Comparison of ENCODE assay signal across 8 mouse cellular contexts in genomic region chr2:165982512-165983389, GRCm38 (mm10). TPM values are rescaled to one million over a fixed set of nuclear protein-coding genes. Genes with fewer than 3 reads are reported as not detected.
DNase-seq lines count a peak whose midpoint lies in the region; ATAC-seq and TF ChIP-seq lines count a peak whose summit lies in the region.

No protein-coding gene starts in this region.

- no peak for TF ChIP-seq RAD21 in MEL (IDR thresholded peaks at IDR 0.05; ENCODE audit: low read depth, low read length)

- no peaks in the 10 kb centered on the region for H3K27me3 ChIP-seq in MEL (ENCODE audit: control insufficient read depth in 1 of 2, insufficient read depth in 2 of 2, low read length in 2 of 2)
- peaks cover 2% of the 10 kb centered on the region; the same call in 1 of the 2 replicates for H3K27me3 ChIP-seq in erythroblast, embryonic 14.5 days (ENCODE audit: control insufficient read depth)
- H3K27me3 ChIP-seq in intestine, embryonic 15.5 days (replicated peaks) = no peaks in the 10 kb centered on the region
- no peaks in the 10 kb centered on the region for H3K27me3 ChIP-seq in midbrain, embryonic 14.5 days (ENCODE audit: control insufficient read depth, insufficient read depth, low read length)

- peaks cover 4 to 12% of the 10 kb centered on the region in 2 experiments for H3K4me1 ChIP-seq in MEL (ENCODE audit: control insufficient read depth in 1 of 2, insufficient read depth in 2 of 2, low read length in 2 of 2)
- H3K4me1 ChIP-seq in erythroblast, embryonic 14.5 days (ENCODE audit: control insufficient read depth) = peaks cover 20% of the 10 kb centered on the region
- H3K4me1 ChIP-seq in intestine, embryonic 15.5 days (replicated peaks) = peaks cover 14% of the 10 kb centered on the region
- peaks cover 8% of the 10 kb centered on the region; the same call in 1 of the 2 replicates for H3K4me1 ChIP-seq in lung, adult 2 months (ENCODE audit: control insufficient read depth, insufficient read depth, low read length)
- peaks cover 2% of the 10 kb centered on the region; the same call in 1 of the 2 replicates for H3K4me1 ChIP-seq in midbrain, embryonic 14.5 days (ENCODE audit: control insufficient read depth, insufficient read depth, low read length)

- H3K27ac ChIP-seq in MEL (ENCODE audit: control insufficient read depth, low read depth, low read length) = peak overlapping the region; percentile 62
- no peak overlapping the region for H3K27ac ChIP-seq in intestine, embryonic 15.5 days
- no peak overlapping the region for H3K27ac ChIP-seq in midbrain, embryonic 14.5 days (replicated peaks; ENCODE audit: low read depth, low read length)

- WGBS in intestine, embryonic 15.5 days = 47% methylated on average over 16 of the region's 16 CpGs
- WGBS in lung, adult 2 months = 21% methylated on average over 16 of the region's 16 CpGs
- whole genome bisulfite sequencing in midbrain, embryonic 14.5 days = 69% methylated on average over 16 of the region's 16 CpGs

- peaks cover 0 to 10% of the 10 kb centered on the region in 2 experiments; a peak in 2 of 4 replicates for H3K36me3 ChIP-seq in MEL (ENCODE audit: control insufficient read depth in 1 of 2, insufficient read depth in 2 of 2, low read length in 2 of 2)
- H3K36me3 ChIP-seq in erythroblast, embryonic 14.5 days (ENCODE audit: control insufficient read depth) = no peaks in the 10 kb centered on the region
- H3K36me3 ChIP-seq in intestine, embryonic 15.5 days = no peaks in the 10 kb centered on the region
- no peaks in the 10 kb centered on the region for H3K36me3 ChIP-seq in midbrain, embryonic 14.5 days (ENCODE audit: control insufficient read depth, insufficient read depth, low read length)

- TF ChIP-seq POLR2A in MEL (IDR thresholded peaks at IDR 0.05; ENCODE audit: control insufficient read depth in 1 of 2, insufficient read depth in 1 of 2, low read depth in 1 of 2, low read length in 2 of 2, poor library complexity in 1 of 2) = peak; percentile 19 to 75; a peak in 2 of 4 replicates
- peak; percentile 67; the same call in 1 of the 2 replicates for TF ChIP-seq POLR2A in lung, adult 2 months (IDR thresholded peaks at IDR 0.05; ENCODE audit: borderline replicate concordance, extremely low read depth, low read depth, low read length)

- DNase-seq in A20 (ENCODE audit: low read depth, low spot score) = peak; percentile 96
- DNase-seq in MEL (ENCODE audit: low read depth, low spot score) = peak; percentile 93
- peak; percentile 63 for DNase-seq in lung, adult 2 months
- peak; percentile 85 to 89 for DNase-seq in spleen, postnatal 4 days (ENCODE audit: low spot score in 2 of 2)
- DNase-seq in midbrain, embryonic 14.5 days = no peak
- DNase-seq in cerebellum, adult 11 months = no peak

- H3K4me3 ChIP-seq in MEL (ENCODE audit: control insufficient read depth in 1 of 2, insufficient read depth in 1 of 2, low read depth in 2 of 2, low read length in 2 of 2) = peak overlapping the region; percentile 48 to 77
- H3K4me3 ChIP-seq in erythroblast, embryonic 14.5 days (replicated peaks) = peak overlapping the region; percentile 38
- H3K4me3 ChIP-seq in intestine, embryonic 15.5 days (replicated peaks) = no peak overlapping the region
- no peak overlapping the region for H3K4me3 ChIP-seq in lung, adult 2 months (replicated peaks; ENCODE audit: extremely low read depth, low read depth, low read length)
- no peak overlapping the region for H3K4me3 ChIP-seq in midbrain, embryonic 14.5 days (replicated peaks; ENCODE audit: low read depth, low read length)

- H3K4me2 ChIP-seq in intestine, embryonic 15.5 days (replicated peaks) = 0 out of 2 replicates have a peak overlapping the region, but pooled peaks have one; percentile 3
- H3K4me2 ChIP-seq in midbrain, embryonic 14.5 days (ENCODE audit: low read length) = no peak overlapping the region

- H3K9me3 ChIP-seq in MEL (replicated peaks; ENCODE audit: insufficient read depth, low read length) = no peaks in the 10 kb centered on the region
- peaks cover 3% of the 10 kb centered on the region; the same call in 1 of the 2 replicates for H3K9me3 ChIP-seq in erythroblast, embryonic 14.5 days (ENCODE audit: control insufficient read depth, low read length)
- no peaks in the 10 kb centered on the region for H3K9me3 ChIP-seq in intestine, embryonic 15.5 days
- no peaks in the 10 kb centered on the region for H3K9me3 ChIP-seq in midbrain, embryonic 14.5 days (ENCODE audit: control insufficient read depth, low read length)

- H3K79me2 ChIP-seq in MEL (ENCODE audit: control insufficient read depth, insufficient read depth, low read length, poor library complexity) = no peaks in the 10 kb centered on the region

- peak overlapping the region; percentile 59 for H3K9ac ChIP-seq in MEL (ENCODE audit: control insufficient read depth, low read depth, low read length, poor library complexity, severe bottlenecking)
- H3K9ac ChIP-seq in intestine, embryonic 15.5 days = no peak overlapping the region
- no peak overlapping the region for H3K9ac ChIP-seq in midbrain, embryonic 14.5 days (replicated peaks; ENCODE audit: low read length)

- TF ChIP-seq EP300 in MEL (IDR thresholded peaks at IDR 0.05; ENCODE audit: low read depth in 1 of 2, low read length in 2 of 2) = peak in 1 of 2 experiments; percentile 14; a peak in 1 of 4 replicates

- no peak for TF ChIP-seq CTCF in MEL (IDR thresholded peaks at IDR 0.05 in 2 of 3, conservative IDR thresholded peaks at IDR 0.05 in 1 of 3; ENCODE audit: control insufficient read depth in 1 of 3, insufficient read depth in 1 of 3, low read depth in 2 of 3, low read length in 3 of 3, poor library complexity in 1 of 3, severe bottlenecking in 1 of 3)
- TF ChIP-seq CTCF in lung, adult 2 months (IDR thresholded peaks at IDR 0.05; ENCODE audit: insufficient read depth, low read length) = no peak

- peak; percentile 54 for ATAC-seq in intestine, embryonic 15.5 days
- no peak for ATAC-seq in midbrain, embryonic 14.5 days (ENCODE audit: low FRiP score, low TSS enrichment)

TF ChIP-seq in MEL, 35 proteins besides CTCF, POLR2A, EP300 and RAD21 (continues in another document):
- TF ChIP-seq MEF2A (IDR thresholded peaks at IDR 0.05; ENCODE audit: extremely low read depth, insufficient replicate concordance, low read depth, low read length, poor library complexity, severe bottlenecking) = no peak
- TF ChIP-seq GATA1 (IDR thresholded peaks at IDR 0.05; ENCODE audit: low read depth, low read length) = no peak
- TF ChIP-seq MAZ (IDR thresholded peaks at IDR 0.05; ENCODE audit: low read depth, low read length) = no peak
- TF ChIP-seq HCFC1 (IDR thresholded peaks at IDR 0.05; ENCODE audit: low read depth, low read length) = peak; percentile 67
- no peak for TF ChIP-seq MAFK (IDR thresholded peaks at IDR 0.05; ENCODE audit: borderline replicate concordance, low read depth, low read length)
- TF ChIP-seq KAT2A (conservative IDR thresholded peaks at IDR 0.05; ENCODE audit: low read depth, low read length) = no peak; the same call in 1 of the 2 replicates
- no peak for TF ChIP-seq CHD1 (IDR thresholded peaks at IDR 0.05; ENCODE audit: low read depth, low read length)
- peak; percentile 40; the same call in 1 of the 2 replicates for TF ChIP-seq TCF12 (IDR thresholded peaks at IDR 0.05; ENCODE audit: low read depth, low read length)
- TF ChIP-seq RCOR1 (IDR thresholded peaks at IDR 0.05; ENCODE audit: low read depth, low read length) = no peak
- 0 out of 4 replicates have a peak, but pooled peaks of 1 of the 2 experiments have one; percentile 56 for TF ChIP-seq USF2 (IDR thresholded peaks at IDR 0.05; ENCODE audit: borderline replicate concordance in 1 of 2, insufficient read depth in 1 of 2, low read depth in 1 of 2, low read length in 2 of 2)
- no peak for TF ChIP-seq ZKSCAN1 (IDR thresholded peaks at IDR 0.05; ENCODE audit: low read depth, low read length)
- peak; percentile 36; the same call in 1 of the 2 replicates for TF ChIP-seq ETS1 (IDR thresholded peaks at IDR 0.05; ENCODE audit: low read depth, low read length)
- TF ChIP-seq UBTF (IDR thresholded peaks at IDR 0.05; ENCODE audit: borderline replicate concordance, insufficient read depth, low read depth, low read length) = no peak
- no peak for TF ChIP-seq ZNF384 (IDR thresholded peaks at IDR 0.05; ENCODE audit: low read depth, low read length)
- TF ChIP-seq JUND (IDR thresholded peaks at IDR 0.05; ENCODE audit: low read depth, low read length) = no peak
- TF ChIP-seq TAL1 (IDR thresholded peaks at IDR 0.05; ENCODE audit: low read length) = no peak
- TF ChIP-seq BHLHE40 (IDR thresholded peaks at IDR 0.05; ENCODE audit: borderline replicate concordance, low read depth, low read length) = no peak
- TF ChIP-seq ZC3H11A (IDR thresholded peaks at IDR 0.05; ENCODE audit: low read depth, low read length) = no peak
- TF ChIP-seq TBP (IDR thresholded peaks at IDR 0.05; ENCODE audit: low read depth, low read length) = peak; percentile 29; the same call in 1 of the 2 replicates
- TF ChIP-seq SMC3 (IDR thresholded peaks at IDR 0.05; ENCODE audit: low read depth, low read length) = no peak
- TF ChIP-seq NELFE (IDR thresholded peaks at IDR 0.05; ENCODE audit: low read depth, low read length) = peak; percentile 60
- TF ChIP-seq SIN3A (IDR thresholded peaks at IDR 0.05; ENCODE audit: low read length) = peak; percentile 13
- TF ChIP-seq MXI1 (IDR thresholded peaks at IDR 0.05; ENCODE audit: low read depth, low read length) = peak; percentile 40; the same call in 1 of the 2 replicates
- no peak for TF ChIP-seq GABPA (IDR thresholded peaks at IDR 0.05; ENCODE audit: low read depth, low read length)
- TF ChIP-seq MYC (IDR thresholded peaks at IDR 0.05; ENCODE audit: low read depth, low read length) = no peak
- no peak for TF ChIP-seq MYB (IDR thresholded peaks at IDR 0.05; ENCODE audit: low read depth, low read length)
- TF ChIP-seq E2F4 (IDR thresholded peaks at IDR 0.05; ENCODE audit: borderline replicate concordance, low read depth, low read length) = no peak
- peak; percentile 92 for TF ChIP-seq USF1 (IDR thresholded peaks at IDR 0.05; ENCODE audit: low read depth, low read length)
- peak; percentile 61; the same call in 1 of the 2 replicates for TF ChIP-seq ZMIZ1 (IDR thresholded peaks at IDR 0.05; ENCODE audit: low read depth, low read length)
- TF ChIP-seq ELF1 (IDR thresholded peaks at IDR 0.05; ENCODE audit: low read depth, low read length) = peak; percentile 51; the same call in 1 of the 2 replicates

RNA-seq across cellular contexts. Expression of gene Ncoa3, which starts 9.7 kb away (rescaled TPM):
- total RNA-seq in MEL (2012; rRNA removed) = 5.7 and 6.7 TPM in 2 replicates
- 10 to 100 TPM; 10.3 to 19.8 TPM for polyA plus RNA-seq in MEL (2012; ENCODE audit: insufficient read depth in 1 of 2, insufficient read length in 2 of 2, low read depth in 1 of 2, low replicate concordance in 2 of 2, missing spikeins in 1 of 2)
- 0.09 and 0.12 TPM in 2 replicates for polyA plus RNA-seq in erythroblast, embryonic 14.5 days (2012)
- polyA plus RNA-seq in intestine, embryonic 15.5 days (2015; fragmentation: Nextera tagmentation; extraction: Ambion mirVana) = 10.8 TPM in 2 replicates
- polyA plus RNA-seq in lung, adult 2 months (2012; rRNA removed) = 35.3 and 40.3 TPM in 2 replicates
- polyA plus RNA-seq in midbrain, embryonic 14.5 days (2014; fragmentation: Nextera tagmentation; extraction: Ambion mirVana) = 15.3 and 18.2 TPM in 2 replicates

Comparison
In these comparisons a context has a peak if more than half of its experiments do, and no peak if none do; other contexts are left out.
1. DNase-seq: peak in A20 (single experiment), MEL (single experiment), lung, adult 2 months (single experiment) and spleen, postnatal 4 days (2 of 2); none in midbrain, embryonic 14.5 days (single experiment) and cerebellum, adult 11 months (single experiment).
2. H3K4me3 ChIP-seq: peak in MEL (2 of 2) and erythroblast, embryonic 14.5 days (single experiment); none in intestine, embryonic 15.5 days (single experiment), lung, adult 2 months (single experiment) and midbrain, embryonic 14.5 days (single experiment).
3. RNA of gene Ncoa3, which starts 9.7 kb away (polyA plus RNA-seq): 35.3 to 40.3 TPM in lung, adult 2 months, 10.3 to 19.8 TPM in MEL, 15.3 to 18.2 TPM in midbrain, embryonic 14.5 days and 10.8 TPM in intestine, embryonic 15.5 days; 0.09 to 0.12 TPM in erythroblast, embryonic 14.5 days; every median in the first group is over 10 times any median in the second.